ENCODE assay signal across 9 mouse cellular contexts in genomic region chr4:117770935-117771334, GRCm38 (mm10). TPM values are rescaled to one million over a fixed set of nuclear protein-coding genes. Genes with fewer than 3 reads are reported as not detected.
DNase-seq lines count a peak whose midpoint lies in the region; ATAC-seq and TF ChIP-seq lines count a peak whose summit lies in the region.
"Had no signal": no experiment of that assay in that cellular context is flagged by ENCODE, and none has a peak within 500 bp of the region (broad histone marks: within the 10 kb centered on the region; RNA-seq: fewer than 3 reads in every experiment).

No protein-coding gene starts in this region.

- TF ChIP-seq EP300 in stomach, postnatal 0 days (optimal IDR thresholded peaks at IDR 0.05) = no peak

- no peak overlapping the region for H3K4me3 ChIP-seq in kidney, embryonic 15.5 days (replicated peaks)
- H3K4me3 ChIP-seq in stomach, postnatal 0 days (ENCODE audit: low read depth, low read length) = no peak overlapping the region
- H3K4me3 ChIP-seq: megakaryocyte, embryonic 14.5 days had no signal

- peak; percentile 69 for DNase-seq in kidney, adult 18-20 months
- peak; percentile 86 for DNase-seq in adrenal gland, postnatal 10 days
- DNase-seq in embryo, embryonic 11.5 days (ENCODE audit: low read depth, low spot score) = peak; percentile 61
- DNase-seq in heart, postnatal 36 days = peak; percentile 62 to 67
- DNase-seq in layer of hippocampus, postnatal 14 days (ENCODE audit: low spot score in 2 of 2) = peak; percentile 57 to 85
- peak; percentile 90 for DNase-seq in lung, postnatal 36 days
- DNase-seq in stomach, postnatal 0 days (ENCODE audit: low spot score) = peak; percentile 71

- intact Hi-C loops in heart, postnatal 36 days (cut with DNase I) = loop anchor here (10.0 kb wide), 1 partner anchor 66 kb away; no protein-coding TSS in a partner anchor

- H3K27me3 ChIP-seq in kidney, embryonic 15.5 days = no peaks in the 10 kb centered on the region
- no peaks in the 10 kb centered on the region for H3K27me3 ChIP-seq in stomach, postnatal 0 days (ENCODE audit: control insufficient read depth, insufficient read depth, low read length)

- H3K4me2 ChIP-seq in kidney, embryonic 15.5 days = no peak overlapping the region
- no peak overlapping the region for H3K4me2 ChIP-seq in stomach, postnatal 0 days (replicated peaks; ENCODE audit: low read depth)

- 21% methylated on average over 5 of the region's 5 CpGs for WGBS in kidney, embryonic 15.5 days
- 20% methylated on average over 5 of the region's 5 CpGs for WGBS in stomach, postnatal 0 days

- TF ChIP-seq CTCF in stomach, postnatal 0 days (IDR thresholded peaks at IDR 0.05; ENCODE audit: low read depth) = peak; percentile 79

- no peaks in the 10 kb centered on the region for H3K36me3 ChIP-seq in kidney, embryonic 15.5 days
- H3K36me3 ChIP-seq in stomach, postnatal 0 days (ENCODE audit: control insufficient read depth, insufficient read depth, low read length) = no peaks in the 10 kb centered on the region

- no peak overlapping the region for H3K27ac ChIP-seq in kidney, embryonic 15.5 days
- no peak overlapping the region for H3K27ac ChIP-seq in stomach, postnatal 0 days (replicated peaks)

- H3K4me1 ChIP-seq in kidney, embryonic 15.5 days = no peaks in the 10 kb centered on the region
- no peaks in the 10 kb centered on the region for H3K4me1 ChIP-seq in stomach, postnatal 0 days (replicated peaks; ENCODE audit: control insufficient read depth, insufficient read depth)
- H3K4me1 ChIP-seq: megakaryocyte, embryonic 14.5 days had no signal

- no peak overlapping the region for H3K9ac ChIP-seq in kidney, embryonic 15.5 days
- H3K9ac ChIP-seq in stomach, postnatal 0 days (ENCODE audit: low read length) = no peak overlapping the region

- H3K9me3 ChIP-seq in kidney, embryonic 15.5 days (replicated peaks) = no peaks in the 10 kb centered on the region
- H3K9me3 ChIP-seq in stomach, postnatal 0 days (ENCODE audit: control insufficient read depth, low read length) = no peaks in the 10 kb centered on the region
- H3K9me3 ChIP-seq: megakaryocyte, embryonic 14.5 days had no signal

- no peak for ATAC-seq in kidney, embryonic 15.5 days (replicated peaks; ENCODE audit: low FRiP score)
- 0 out of 2 replicates have a peak, but pooled peaks have one; percentile 51 for ATAC-seq in stomach, postnatal 0 days (ENCODE audit: low FRiP score, low TSS enrichment)

RNA-seq across cellular contexts. Expression of gene Klf17, which starts 5.5 kb away (rescaled TPM):
- polyA plus RNA-seq in kidney, embryonic 15.5 days (2015; fragmentation: Nextera tagmentation; extraction: Ambion mirVana) = not detected in 2 replicates
- total RNA-seq in adrenal gland, postnatal 10 days (2021) = not detected
- total RNA-seq in heart, postnatal 36 days (2021) = not detected
- total RNA-seq in layer of hippocampus, postnatal 14 days (2021) = not detected
- polyA plus RNA-seq in stomach, postnatal 0 days (2015; fragmentation: Nextera tagmentation; extraction: Ambion mirVana) = 0.12 and 0.16 TPM in 2 replicates

RNA-seq across cellular contexts. Expression of gene Gm12845, which starts 46.7 kb away (rescaled TPM):
- not detected in 2 replicates for polyA plus RNA-seq in kidney, embryonic 15.5 days (2015; fragmentation: Nextera tagmentation; extraction: Ambion mirVana)
- total RNA-seq in adrenal gland, postnatal 10 days (2021) = not detected
- total RNA-seq in heart, postnatal 36 days (2021) = not detected
- total RNA-seq in layer of hippocampus, postnatal 14 days (2021) = not detected
- polyA plus RNA-seq in stomach, postnatal 0 days (2015; fragmentation: Nextera tagmentation; extraction: Ambion mirVana) = not detected in 2 replicates
